In the genomic region with DNA sequence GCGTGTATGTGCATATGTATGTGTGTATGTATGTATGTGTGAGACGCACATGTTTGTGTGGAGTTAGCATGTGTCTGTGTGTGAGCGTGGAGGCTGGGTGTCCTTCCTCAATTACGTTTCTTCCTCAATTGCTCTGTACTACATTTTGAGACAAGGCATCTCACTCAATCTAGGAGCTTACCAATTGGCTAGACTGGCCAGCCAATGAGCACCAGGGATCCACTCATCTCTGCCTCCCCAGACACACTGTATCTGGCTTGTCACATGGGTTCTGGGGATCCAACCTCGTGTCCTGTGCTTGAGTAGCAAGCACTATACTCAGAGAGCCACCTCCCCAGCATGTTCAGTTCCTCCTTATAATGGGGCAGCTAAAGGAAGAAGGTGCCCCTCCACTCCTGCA, we compare ENCODE assay signal across 21 mouse cellular contexts. TPM values are rescaled to one million over a fixed set of nuclear protein-coding genes. Genes with fewer than 3 reads are reported as not detected.
DNase-seq lines count a peak whose midpoint lies in the region; ATAC-seq and TF ChIP-seq lines count a peak whose summit lies in the region.
"Had no signal": no experiment of that assay in that cellular context is flagged by ENCODE, and none has a peak within 500 bp of the region (broad histone marks: within the 10 kb centered on the region; RNA-seq: fewer than 3 reads in every experiment).

No protein-coding gene starts in this region.

- peaks cover 6% of the 10 kb centered on the region; the same call in 1 of the 2 replicates for H3K36me3 ChIP-seq in limb, embryonic 10.5 days
- H3K36me3 ChIP-seq in kidney, embryonic 15.5 days: no peaks in the 10 kb centered on the region
- H3K36me3 ChIP-seq: embryonic facial prominence, embryonic 12.5 days; forebrain, embryonic 12.5 days; heart, embryonic 13.5 days; hindbrain, embryonic 12.5 days had no signal

- DNase-seq in 416B (ENCODE audit: low read depth): peak; percentile 10
- DNase-seq in limb, embryonic 10.5 days (ENCODE audit: low spot score): no peak
- peak; percentile 7 to 25 for DNase-seq in monocyte, adult 2 months (ENCODE audit: low read depth in 1 of 2, low spot score in 2 of 2)
- DNase-seq in left cerebral cortex, adult 11 months (ENCODE audit: low spot score): no peak
- no peak for DNase-seq in layer of hippocampus, adult 2 months (ENCODE audit: low spot score in 2 of 2)
- DNase-seq: adrenal gland, postnatal 10 days; cerebellum, adult 2 months; cerebellum, postnatal 10 days; embryo, embryonic 11 days; forebrain, postnatal 0 days; gastrocnemius, postnatal 14 days; heart, postnatal 36 days had no signal

- peak; percentile 40 for ATAC-seq in common myeloid progenitor, adult 5-6 weeks (replicated peaks; ENCODE audit: low read depth, poor library complexity, severe bottlenecking)
- no peak for ATAC-seq in kidney, embryonic 15.5 days (replicated peaks; ENCODE audit: low FRiP score)
- ATAC-seq in CD4-positive, CD25-positive, alpha-beta regulatory T cell, adult 4 months: no peak
- ATAC-seq: forebrain, postnatal 0 days; hindbrain, embryonic 16.5 days; inflammation-experienced regulatory T-cells, adult 6 months had no signal

- TF ChIP-seq CTCF in layer of hippocampus, adult 2 months (conservative IDR thresholded peaks at IDR 0.05): no peak

- H3K27ac ChIP-seq in limb, embryonic 10.5 days: peak overlapping the region; percentile 85
- no peak overlapping the region for H3K27ac ChIP-seq in kidney, embryonic 15.5 days
- no peak overlapping the region for H3K27ac ChIP-seq in layer of hippocampus, adult 2 months
- H3K27ac ChIP-seq: embryonic facial prominence, embryonic 12.5 days; forebrain, embryonic 12.5 days; heart, embryonic 13.5 days; hindbrain, embryonic 12.5 days had no signal

- no peak overlapping the region for H3K9ac ChIP-seq in kidney, embryonic 15.5 days
- H3K9ac ChIP-seq: embryonic facial prominence, embryonic 12.5 days; forebrain, embryonic 12.5 days; forebrain, postnatal 0 days; heart, embryonic 13.5 days; hindbrain, embryonic 12.5 days had no signal

- peaks cover 84% of the 10 kb centered on the region for H3K4me1 ChIP-seq in limb, embryonic 10.5 days
- H3K4me1 ChIP-seq in kidney, embryonic 15.5 days: peaks cover 31% of the 10 kb centered on the region

- no peak overlapping the region for H3K4me2 ChIP-seq in kidney, embryonic 15.5 days
- H3K4me2 ChIP-seq: embryonic facial prominence, embryonic 12.5 days; forebrain, embryonic 12.5 days; heart, embryonic 13.5 days; hindbrain, embryonic 12.5 days had no signal

- no peaks in the 10 kb centered on the region for H3K9me3 ChIP-seq in limb, embryonic 10.5 days (replicated peaks)
- H3K9me3 ChIP-seq in kidney, embryonic 15.5 days (replicated peaks): no peaks in the 10 kb centered on the region
- H3K9me3 ChIP-seq: embryonic facial prominence, embryonic 12.5 days; forebrain, embryonic 12.5 days; heart, embryonic 13.5 days; hindbrain, embryonic 12.5 days had no signal

- no peaks in the 10 kb centered on the region for H3K27me3 ChIP-seq in limb, embryonic 10.5 days (ENCODE audit: low read depth, poor library complexity, severe bottlenecking)
- no peaks in the 10 kb centered on the region for H3K27me3 ChIP-seq in kidney, embryonic 15.5 days
- H3K27me3 ChIP-seq: embryonic facial prominence, embryonic 12.5 days; forebrain, embryonic 12.5 days; heart, embryonic 13.5 days; hindbrain, embryonic 12.5 days had no signal

- 89% methylated on average over 5 of the region's 5 CpGs for WGBS in limb, embryonic 10.5 days
- WGBS in kidney, embryonic 15.5 days: 85% methylated on average over 5 of the region's 5 CpGs

- no peak overlapping the region for H3K4me3 ChIP-seq in limb, embryonic 10.5 days
- H3K4me3 ChIP-seq in kidney, embryonic 15.5 days (replicated peaks): no peak overlapping the region
- H3K4me3 ChIP-seq in layer of hippocampus, adult 2 months: no peak overlapping the region
- H3K4me3 ChIP-seq: embryonic facial prominence, embryonic 12.5 days; forebrain, embryonic 12.5 days; heart, embryonic 13.5 days; hindbrain, embryonic 12.5 days had no signal

RNA-seq across cellular contexts. Expression of gene Tns4, which starts 20.7 kb away (rescaled TPM):
- 0.68 and 1.0 TPM in 2 replicates for total RNA-seq in common myeloid progenitor, adult 5-6 weeks (2017)
- 0.74 and 1.4 TPM in 2 replicates for polyA plus RNA-seq in limb, embryonic 10.5 days (2016; fragmentation: Nextera tagmentation; extraction: Ambion mirVana)
- 0.29 and 0.32 TPM in 2 replicates for polyA plus RNA-seq in kidney, embryonic 15.5 days (2015; fragmentation: Nextera tagmentation; extraction: Ambion mirVana)
- not detected for total RNA-seq in layer of hippocampus, adult 2 months (2021)
- polyA plus RNA-seq in CD4-positive, CD25-positive, alpha-beta regulatory T cell, adult 4 months (2017; shearing (Covaris generic)): under 1 TPM in 1 of 2 experiments, not detected in 1; 0.35 TPM
- polyA plus RNA-seq: forebrain, postnatal 0 days had no signal

RNA-seq across cellular contexts. Expression of gene Igfbp4, which starts 27.4 kb away (rescaled TPM):
- 177 and 183 TPM in 2 replicates for total RNA-seq in common myeloid progenitor, adult 5-6 weeks (2017)
- polyA plus RNA-seq in limb, embryonic 10.5 days (2016; fragmentation: Nextera tagmentation; extraction: Ambion mirVana): 899 and 1,008 TPM in 2 replicates
- 644 and 695 TPM in 2 replicates for polyA plus RNA-seq in kidney, embryonic 15.5 days (2015; fragmentation: Nextera tagmentation; extraction: Ambion mirVana)
- 10 to 100 TPM; 69.4 to 71.9 TPM for total RNA-seq in layer of hippocampus, adult 2 months (2021)
- 10 to 100 TPM; 12.6 to 20.7 TPM for polyA plus RNA-seq in CD4-positive, CD25-positive, alpha-beta regulatory T cell, adult 4 months (2017; shearing (Covaris generic))

RNA-seq across cellular contexts. Expression of gene Top2a, which starts 44.5 kb away (rescaled TPM):
- 622 and 650 TPM in 2 replicates for total RNA-seq in common myeloid progenitor, adult 5-6 weeks (2017)
- polyA plus RNA-seq in limb, embryonic 10.5 days (2016; fragmentation: Nextera tagmentation; extraction: Ambion mirVana): 291 and 354 TPM in 2 replicates
- 249 and 256 TPM in 2 replicates for polyA plus RNA-seq in kidney, embryonic 15.5 days (2015; fragmentation: Nextera tagmentation; extraction: Ambion mirVana)
- 1 to 10 TPM; 1.7 to 3.0 TPM for total RNA-seq in layer of hippocampus, adult 2 months (2021)
- polyA plus RNA-seq in CD4-positive, CD25-positive, alpha-beta regulatory T cell, adult 4 months (2017; shearing (Covaris generic)): 10 to 100 TPM; 39.6 to 58.8 TPM

Comparison
In these comparisons a context has a peak if more than half of its experiments do, and no peak if none do; other contexts are left out.
1. DNase-seq: peak in 416B (single experiment) and monocyte, adult 2 months (2 of 2); none in limb, embryonic 10.5 days (single experiment), left cerebral cortex, adult 11 months (single experiment) and layer of hippocampus, adult 2 months (0 of 2).
2. RNA of gene Igfbp4, which starts 27.4 kb away (polyA plus RNA-seq): 899 to 1,008 TPM in limb, embryonic 10.5 days and 644 to 695 TPM in kidney, embryonic 15.5 days; 12.6 to 20.7 TPM in CD4-positive, CD25-positive, alpha-beta regulatory T cell, adult 4 months; every median in the first group is over 10 times any median in the second.